In genomic region chr4:141477681-141478102, GRCm38 (mm10) we compare ENCODE assay signal across 7 mouse cellular contexts. TPM values are rescaled to one million over a fixed set of nuclear protein-coding genes. Genes with fewer than 3 reads are reported as not detected.
DNase-seq lines count a peak whose midpoint lies in the region; ATAC-seq and TF ChIP-seq lines count a peak whose summit lies in the region.

No protein-coding gene starts in this region.

- intact Hi-C loops in gastrocnemius, postnatal 36 days (cut with DNase I) = no loop called here

- no peak for TF ChIP-seq POLR2A in thymus, adult 2 months (IDR thresholded peaks at IDR 0.05; ENCODE audit: control insufficient read depth, extremely low read depth, insufficient read depth, low read length, poor library complexity)

- H3K27ac ChIP-seq in midbrain, embryonic 15.5 days = peak overlapping the region; percentile 28; the same call in 1 of the 2 replicates
- H3K27ac ChIP-seq in midbrain, embryonic 13.5 days = no peak overlapping the region
- H3K27ac ChIP-seq in thymus, adult 2 months (ENCODE audit: control insufficient read depth, insufficient read depth, low read length) = no peak overlapping the region

- H3K9ac ChIP-seq in midbrain, embryonic 15.5 days = no peak overlapping the region
- H3K9ac ChIP-seq in midbrain, embryonic 13.5 days (replicated peaks) = no peak overlapping the region

- H3K9me3 ChIP-seq in midbrain, embryonic 15.5 days = no peaks in the 10 kb centered on the region
- H3K9me3 ChIP-seq in midbrain, embryonic 13.5 days = no peaks in the 10 kb centered on the region

- H3K4me1 ChIP-seq in midbrain, embryonic 15.5 days = no peaks in the 10 kb centered on the region
- no peaks in the 10 kb centered on the region for H3K4me1 ChIP-seq in midbrain, embryonic 13.5 days (replicated peaks)
- H3K4me1 ChIP-seq in thymus, adult 2 months (replicated peaks; ENCODE audit: control insufficient read depth, insufficient read depth, low read length) = no peaks in the 10 kb centered on the region; the same call in 1 of the 2 replicates

- H3K27me3 ChIP-seq in midbrain, embryonic 15.5 days (replicated peaks) = no peaks in the 10 kb centered on the region
- no peaks in the 10 kb centered on the region for H3K27me3 ChIP-seq in midbrain, embryonic 13.5 days
- H3K27me3 ChIP-seq in thymus, adult 2 months (ENCODE audit: control insufficient read depth, insufficient read depth, low read length) = no peaks in the 10 kb centered on the region

- WGBS in midbrain, embryonic 15.5 days = 87% methylated on average over 16 of the region's 16 CpGs
- whole genome bisulfite sequencing in midbrain, embryonic 13.5 days = 89% methylated on average over 16 of the region's 16 CpGs
- 30% methylated on average over 16 of the region's 16 CpGs for WGBS in thymus, adult 2 months

- H3K4me2 ChIP-seq in midbrain, embryonic 15.5 days = no peak overlapping the region
- H3K4me2 ChIP-seq in midbrain, embryonic 13.5 days (replicated peaks) = no peak overlapping the region

- no peak overlapping the region for H3K4me3 ChIP-seq in midbrain, embryonic 15.5 days
- H3K4me3 ChIP-seq in midbrain, embryonic 13.5 days (replicated peaks) = no peak overlapping the region
- H3K4me3 ChIP-seq in thymus, adult 2 months (ENCODE audit: control insufficient read depth, insufficient read depth, low read length) = no peak overlapping the region

- DNase-seq in cerebellum, adult 9-11 months = peak; percentile 92
- DNase-seq in gastrocnemius, postnatal 36 days = peak; percentile 47 to 49
- DNase-seq in layer of hippocampus, postnatal 14 days (ENCODE audit: low spot score in 2 of 2) = peak; percentile 59 to 82
- DNase-seq in monocyte, adult 2 months (ENCODE audit: low read depth in 1 of 2, low spot score in 2 of 2) = peak; percentile 87 to 88
- no peak for DNase-seq in thymus, adult 2 months

- no peak for ATAC-seq in midbrain, embryonic 15.5 days (replicated peaks)
- no peak for ATAC-seq in midbrain, embryonic 13.5 days

- TF ChIP-seq CTCF in thymus, adult 2 months (IDR thresholded peaks at IDR 0.05; ENCODE audit: borderline replicate concordance, control insufficient read depth, extremely low read depth, insufficient read depth, low read length, poor library complexity) = no peak

- H3K36me3 ChIP-seq in midbrain, embryonic 15.5 days (replicated peaks) = peaks cover 76% of the 10 kb centered on the region
- H3K36me3 ChIP-seq in midbrain, embryonic 13.5 days = peaks cover 97% of the 10 kb centered on the region
- peaks cover 78% of the 10 kb centered on the region for H3K36me3 ChIP-seq in thymus, adult 2 months (ENCODE audit: control insufficient read depth, insufficient read depth, low read length)

RNA-seq across cellular contexts. Expression of gene Zbtb17, which starts 33.2 kb away (rescaled TPM):
- polyA plus RNA-seq in midbrain, embryonic 15.5 days (2015; fragmentation: Nextera tagmentation; extraction: Ambion mirVana) = 49.4 and 49.7 TPM in 2 replicates
- polyA plus RNA-seq in midbrain, embryonic 13.5 days (2015; fragmentation: Nextera tagmentation; extraction: Ambion mirVana) = 54.7 and 61.0 TPM in 2 replicates
- 10 to 100 TPM; 25.2 to 25.5 TPM for total RNA-seq in gastrocnemius, postnatal 36 days (2021)
- total RNA-seq in layer of hippocampus, postnatal 14 days (2021) = 10 to 100 TPM; 29.3 to 29.8 TPM
- 87.3 and 98.6 TPM in 2 replicates for polyA plus RNA-seq in thymus, adult 2 months (2012; rRNA removed)

RNA-seq across cellular contexts. Expression of gene Srarp, which starts 41.8 kb away (rescaled TPM):
- 0.32 and 0.50 TPM in 2 replicates for polyA plus RNA-seq in midbrain, embryonic 15.5 days (2015; fragmentation: Nextera tagmentation; extraction: Ambion mirVana)
- not detected in 2 replicates for polyA plus RNA-seq in midbrain, embryonic 13.5 days (2015; fragmentation: Nextera tagmentation; extraction: Ambion mirVana)
- under 1 TPM; 0.31 to 0.67 TPM for total RNA-seq in gastrocnemius, postnatal 36 days (2021)
- total RNA-seq in layer of hippocampus, postnatal 14 days (2021) = 1 to 10 TPM; 4.0 to 4.4 TPM
- 0.40 and 0.42 TPM in 2 replicates for polyA plus RNA-seq in thymus, adult 2 months (2012; rRNA removed)

RNA-seq across cellular contexts. Expression of gene Hspb7, which starts 57.1 kb away (rescaled TPM):
- polyA plus RNA-seq in midbrain, embryonic 15.5 days (2015; fragmentation: Nextera tagmentation; extraction: Ambion mirVana) = 0.14 TPM in 1 of 2 replicates, not detected in the other
- polyA plus RNA-seq in midbrain, embryonic 13.5 days (2015; fragmentation: Nextera tagmentation; extraction: Ambion mirVana) = not detected in 2 replicates
- total RNA-seq in gastrocnemius, postnatal 36 days (2021) = 100 to 1,000 TPM; 198 to 366 TPM
- total RNA-seq in layer of hippocampus, postnatal 14 days (2021) = under 1 TPM in 1 of 2 experiments, not detected in 1; 0.23 TPM
- 3.3 and 36.2 TPM in 2 replicates for polyA plus RNA-seq in thymus, adult 2 months (2012; rRNA removed)
